Mouse (Mus musculus) testis, postnatal 14 days (tissue): ENCODE results near the gene Ago4.

Experiments used
- DNase-seq: peaks from one replicate; pipeline ENCODE4 v3.0.0; 2021; ENCODE audit warnings: low spot score

Ago4 gene

GRCm38 (mm10) chr4:126468925-126469324 lies 64.3 kb downstream of the Ago4 start:
- no peak for DNase-seq

GRCm38 (mm10) chr4:126468285-126468901 lies 64.9 kb downstream of the Ago4 start, which contains the start of gene Ago1:
Gene Ago1 (minus strand): TSS chr4:126468583.
- peak; percentile 95 for DNase-seq

GRCm38 (mm10) chr4:126467721-126468284 lies 65.5 kb downstream of the Ago4 start:
- DNase-seq = peak; percentile 77

GRCm38 (mm10) chr4:126466251-126466750 lies 67.0 kb downstream of the Ago4 start:
- no peak for DNase-seq

GRCm38 (mm10) chr4:126465843-126466242 lies 67.4 kb downstream of the Ago4 start:
- DNase-seq = no peak

GRCm38 (mm10) chr4:126464892-126465235 lies 68.4 kb downstream of the Ago4 start:
- no peak for DNase-seq

- DNase-seq = no peak
These were observed 68.9 kb downstream of the Ago4 start for GRCm38 (mm10) chr4:126464189-126464891.

GRCm38 (mm10) chr4:126455441-126455840 lies 77.8 kb downstream of the Ago4 start:
- no peak for DNase-seq

- DNase-seq = no peak
These were observed 78.6 kb downstream of the Ago4 start for GRCm38 (mm10) chr4:126454547-126455254.

- no peak for DNase-seq
These were observed 83.0 kb downstream of the Ago4 start for GRCm38 (mm10) chr4:126450268-126450667.

GRCm38 (mm10) chr4:126447126-126447525 lies 86.1 kb downstream of the Ago4 start:
- DNase-seq = no peak

- DNase-seq = no peak
These were observed 88.7 kb downstream of the Ago4 start for GRCm38 (mm10) chr4:126444528-126444927.
